Mouse (Mus musculus) cerebral cortex, adult 2 months (tissue): ENCODE results near the gene Arhgap6.

Experiments used
- WGBS: fragments of 180-500 bp; shearing (Covaris S2); methylation state at CpG from one replicate; pipeline ENCODE4 v1.1.7; 2018; 5-methylcytosine and 5-hydroxymethylcytosine counted together

The Arhgap6 gene

DNA sequence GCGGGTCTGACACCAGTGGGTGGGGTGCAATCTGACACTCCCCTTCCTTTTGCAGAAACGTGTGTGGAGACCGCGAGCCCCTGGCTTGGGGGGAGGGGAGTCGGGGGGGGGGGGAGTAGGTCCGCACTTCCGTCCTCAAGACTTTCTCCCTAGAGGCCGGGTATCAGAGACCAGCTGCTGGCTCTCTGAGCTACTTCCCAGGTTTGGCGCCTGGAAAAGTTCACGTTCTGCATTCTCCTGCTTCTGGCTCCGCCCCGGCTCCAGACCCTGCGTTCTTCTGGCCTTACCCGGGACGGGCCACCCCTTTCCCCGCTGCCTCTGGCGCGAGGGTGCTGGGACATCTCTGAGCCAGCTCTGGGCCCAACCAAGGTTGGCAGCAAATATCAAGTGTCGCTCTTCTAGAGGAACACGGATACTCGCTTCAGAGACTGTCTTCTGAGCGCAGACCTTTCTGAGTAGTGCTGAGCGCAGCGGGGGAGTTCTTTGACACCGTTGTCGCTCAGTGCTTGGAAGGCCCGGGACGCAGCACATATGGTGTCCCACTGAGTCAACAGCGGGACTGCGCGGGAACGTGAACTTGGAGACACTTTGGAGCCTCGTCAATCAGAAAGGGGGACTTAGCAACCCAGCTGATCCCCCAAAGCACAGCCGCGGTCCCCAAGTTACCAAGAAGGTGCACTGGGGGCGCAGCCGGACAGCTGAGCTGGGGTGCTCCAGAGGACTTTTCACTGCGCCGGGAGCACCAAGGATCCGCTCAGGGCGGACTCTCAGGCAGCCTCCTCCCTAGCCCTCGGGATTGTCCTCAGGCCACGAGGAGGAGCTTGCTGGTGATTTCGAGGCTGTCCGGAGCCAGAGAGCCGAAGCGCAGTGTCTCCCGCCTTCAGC, at the start of gene Arhgap6:
Gene Arhgap6 (plus strand): TSS at position 126 of the 885 bp plus-strand sequence.
- 7% methylated on average over 45 of the region's 48 CpGs for WGBS

DNA sequence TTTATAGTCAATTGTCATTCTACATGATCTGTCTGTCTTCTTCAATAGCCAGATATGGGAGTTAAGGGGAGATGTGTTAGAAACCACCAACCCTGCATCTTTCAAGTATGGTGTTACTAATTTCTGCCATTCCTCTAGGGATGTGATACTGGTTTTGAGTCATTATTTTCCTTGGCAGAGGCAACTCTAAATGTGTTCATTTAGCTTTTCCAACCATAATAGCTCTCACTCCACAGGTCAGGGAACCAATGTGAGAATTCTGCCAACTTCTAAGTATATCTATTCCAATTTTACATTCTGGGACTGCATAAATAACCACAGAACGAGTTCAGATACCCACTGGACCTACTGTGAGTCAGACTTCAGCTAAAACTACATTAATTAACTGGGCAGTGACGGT, 47.9 kb upstream of the Arhgap6 start:
- 47% methylated on average over 2 of the region's 2 CpGs for WGBS

DNA sequence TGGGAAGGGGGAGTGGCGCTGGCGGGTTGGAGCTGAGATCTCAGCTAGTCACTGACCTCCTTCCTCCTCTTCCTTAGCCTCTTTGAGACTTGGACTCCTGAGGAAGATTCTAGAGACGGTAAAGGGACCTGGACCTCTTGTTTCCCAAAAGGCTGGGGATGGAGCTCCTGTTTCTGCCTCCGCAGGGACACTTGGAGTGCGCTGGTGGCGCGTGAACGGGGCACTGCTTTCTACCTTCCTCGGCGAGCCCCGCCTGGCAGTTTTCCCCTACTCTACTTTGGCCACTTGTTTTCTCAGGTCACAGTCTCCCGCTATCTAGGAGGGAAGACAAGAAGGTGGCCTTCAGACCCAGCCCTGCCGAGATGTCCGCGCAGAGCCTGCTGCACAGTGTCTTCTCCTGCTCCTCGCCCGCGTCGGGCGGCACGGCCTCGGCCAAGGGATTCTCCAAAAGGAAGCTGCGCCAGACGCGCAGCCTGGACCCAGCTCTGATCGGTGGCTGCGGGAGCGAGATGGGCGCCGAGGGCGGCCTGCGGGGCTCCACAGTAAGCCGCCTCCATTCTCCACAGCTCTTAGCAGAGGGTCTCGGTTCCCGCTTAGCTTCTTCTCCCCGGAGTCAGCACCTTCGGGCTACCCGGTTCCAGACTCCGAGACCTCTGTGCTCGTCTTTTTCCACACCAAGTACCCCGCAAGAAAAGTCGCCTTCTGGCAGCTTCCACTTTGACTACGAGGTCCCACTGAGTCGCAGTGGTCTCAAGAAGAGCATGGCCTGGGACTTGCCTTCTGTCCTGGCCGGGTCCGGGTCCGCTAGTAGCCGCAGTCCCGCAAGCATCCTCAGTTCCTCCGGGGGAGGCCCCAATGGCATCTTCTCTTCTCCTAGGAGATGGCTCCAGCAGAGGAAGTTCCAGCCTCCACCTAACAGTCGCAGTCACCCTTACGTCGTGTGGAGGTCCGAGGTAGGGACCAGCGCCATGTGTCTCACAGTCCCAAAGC, 1.3 kb downstream of the Arhgap6 start:
- 4% methylated on average over 53 of the region's 55 CpGs for WGBS

- 62% methylated on average over 2 of the region's 2 CpGs for WGBS
Observed at GRCm38 (mm10) chrX:168804677-168805076, 9.8 kb downstream of the Arhgap6 start.

DNA sequence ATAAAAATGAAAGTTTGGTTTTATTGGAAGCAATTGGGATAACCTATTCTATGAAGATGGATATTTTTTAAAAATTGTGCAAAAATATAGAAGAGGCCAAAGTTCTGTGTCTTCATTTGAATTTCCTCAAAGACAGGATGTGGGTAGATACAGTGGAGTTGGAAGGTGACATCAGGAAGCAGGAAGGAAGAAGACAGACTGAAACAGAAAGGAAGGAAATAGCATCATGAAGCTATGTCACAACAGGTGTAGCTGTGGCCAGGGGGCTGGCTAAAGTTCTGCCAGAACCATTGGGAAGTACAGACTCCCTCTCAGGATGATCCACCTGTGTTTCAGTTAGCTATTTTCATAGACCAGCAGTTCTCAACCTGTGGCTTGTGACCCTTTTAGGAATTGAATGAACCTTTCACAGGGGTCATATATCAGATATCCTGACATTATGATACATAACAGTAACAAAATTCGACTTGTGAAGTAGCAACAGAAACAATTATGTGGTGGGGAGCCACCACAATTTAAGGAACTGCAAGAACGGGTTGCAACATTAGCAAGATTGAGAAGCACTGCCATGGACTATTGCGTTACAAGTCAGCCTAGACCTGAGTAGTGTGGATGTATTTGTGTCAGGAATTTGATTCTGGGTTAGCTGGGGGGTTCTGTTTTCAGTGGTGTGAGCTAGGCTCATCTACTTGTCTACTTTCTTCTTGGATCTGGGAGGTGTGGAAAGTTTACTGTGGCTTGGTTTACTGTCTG, 15.8 kb downstream of the Arhgap6 start:
- 74% methylated on average over 3 of the region's 3 CpGs for WGBS

DNA sequence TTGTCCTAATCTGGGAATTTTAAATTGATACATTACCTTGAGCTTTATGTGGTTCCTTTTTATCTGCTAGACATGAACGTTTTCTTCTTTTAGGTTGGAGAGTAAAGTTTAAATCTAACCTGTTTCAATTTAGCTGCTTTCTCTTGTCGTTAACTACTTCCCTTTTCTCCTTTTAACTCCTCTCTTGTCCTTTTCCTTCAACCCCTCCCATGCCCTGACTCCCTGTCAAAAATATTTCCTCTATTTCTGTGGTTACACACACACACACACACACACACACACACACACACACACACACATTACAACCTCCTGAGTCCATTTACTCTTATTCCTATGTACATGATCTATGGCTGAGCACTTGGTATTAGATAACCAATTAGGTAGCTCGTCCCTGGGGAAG, 24.0 kb downstream of the Arhgap6 start:
- 72% methylated on average over 3 of the region's 3 CpGs for WGBS

DNA sequence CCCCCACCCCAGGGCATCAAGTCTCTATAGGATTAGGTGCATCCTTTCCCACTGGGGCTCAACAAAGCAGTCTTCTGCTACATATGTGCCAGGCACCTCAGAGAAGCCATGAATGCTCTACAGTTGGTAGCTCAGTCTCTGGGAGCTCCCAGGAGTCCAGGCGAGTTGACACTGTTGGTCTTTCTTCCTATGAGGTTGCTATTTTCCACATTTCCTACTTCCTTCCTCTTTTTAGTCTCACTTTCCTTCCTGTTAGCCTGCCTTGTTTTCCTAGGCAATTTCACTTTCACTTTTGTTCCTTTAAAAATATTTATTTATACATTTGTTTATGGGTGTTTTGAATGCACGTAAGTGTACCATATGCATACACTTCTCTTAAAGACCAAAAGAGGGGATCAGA, 29.3 kb downstream of the Arhgap6 start:
- WGBS, result 75% methylated on average over 2 of the region's 2 CpGs

- WGBS, result 76% methylated on average over 5 of the region's 5 CpGs
Observed at GRCm38 (mm10) chrX:168832343-168832742, 37.4 kb downstream of the Arhgap6 start.

DNA sequence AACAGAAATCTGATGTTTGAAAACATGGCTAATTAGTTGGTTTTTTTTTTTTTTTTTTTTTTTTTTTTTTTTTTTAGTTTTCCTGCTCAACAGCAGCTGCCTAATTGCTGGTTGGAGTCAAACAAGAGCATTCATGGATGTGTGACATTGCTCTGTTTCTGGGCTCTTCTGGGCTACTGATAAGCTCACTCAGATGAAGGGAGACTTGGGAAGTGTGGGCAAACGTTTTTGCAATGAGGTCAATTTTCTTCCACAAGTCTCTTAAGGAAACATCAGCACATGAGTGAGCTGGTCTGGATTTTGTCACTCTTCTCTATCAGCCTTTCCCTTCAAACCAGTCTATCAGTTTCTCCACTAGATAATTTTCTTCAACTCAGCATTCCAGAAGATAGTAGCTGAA, 79.8 kb downstream of the Arhgap6 start:
- WGBS, result 27% methylated on average over 1 of the region's 1 CpGs

DNA sequence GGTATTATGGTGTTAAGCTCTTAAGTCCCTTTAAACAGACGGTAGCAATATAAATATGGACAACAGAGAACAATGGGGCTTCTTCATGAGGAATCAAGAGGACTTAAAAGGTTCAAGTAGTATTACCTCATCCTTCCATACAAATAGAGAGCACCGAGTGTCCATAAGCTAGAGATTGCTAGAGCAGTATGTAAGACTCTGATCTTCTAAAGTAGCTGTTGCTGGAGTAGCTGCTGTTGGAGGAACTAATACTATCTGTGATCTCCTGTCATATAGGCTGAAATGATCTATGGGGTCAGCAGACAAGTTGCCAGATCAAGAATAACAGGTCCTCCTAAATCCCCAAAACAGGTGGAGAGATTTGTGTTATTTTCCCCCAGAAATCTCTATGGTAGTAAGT, 108.7 kb downstream of the Arhgap6 start:
- 84% methylated on average over 2 of the region's 2 CpGs for WGBS

DNA sequence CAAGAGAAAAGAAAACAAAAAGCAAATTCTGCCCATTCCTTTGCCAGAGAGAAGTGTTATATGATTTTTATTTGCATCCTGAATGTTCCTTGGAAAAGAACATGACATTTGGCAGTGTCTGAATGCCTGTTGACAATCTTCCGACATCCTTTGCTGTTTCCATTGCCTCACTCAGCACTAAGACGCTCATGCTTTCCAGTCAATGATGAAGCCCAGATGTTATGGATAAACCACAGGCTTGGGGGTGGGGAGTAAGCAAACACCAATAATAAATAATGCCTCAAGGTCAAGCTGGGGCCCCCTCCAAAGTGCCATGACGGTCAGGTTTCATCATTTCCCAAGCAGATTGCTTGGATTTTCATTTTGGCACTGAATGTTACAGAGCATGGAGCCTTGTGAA, 109.2 kb downstream of the Arhgap6 start:
- WGBS, result 83% methylated on average over 3 of the region's 3 CpGs

- WGBS, result 41% methylated on average over 2 of the region's 2 CpGs
Observed at GRCm38 (mm10) chrX:168907586-168907985, 112.7 kb downstream of the Arhgap6 start.

- 78% methylated on average over 2 of the region's 2 CpGs for WGBS
Observed at GRCm38 (mm10) chrX:168920942-168921341, 126.0 kb downstream of the Arhgap6 start.

DNA sequence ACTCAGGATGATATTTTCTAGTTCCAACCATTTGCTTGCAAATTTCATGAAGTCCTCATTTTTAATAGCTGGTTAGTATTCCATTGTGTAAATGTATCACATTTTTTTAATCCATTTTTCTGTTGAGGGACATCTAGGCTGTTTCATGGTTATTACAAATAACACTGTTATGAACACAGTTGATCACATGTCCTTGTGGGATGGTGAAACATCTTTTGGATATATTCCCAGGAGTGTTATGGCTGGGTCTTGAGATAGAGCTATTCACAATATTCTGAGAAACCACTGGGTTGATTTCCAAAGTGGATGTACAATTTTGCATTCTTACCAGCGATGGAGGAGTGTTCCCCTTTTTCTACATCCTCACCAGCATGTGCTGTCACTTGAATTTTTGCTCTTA, 137.5 kb downstream of the Arhgap6 start:
- WGBS, result 70% methylated on average over 1 of the region's 1 CpGs

GRCm38 (mm10) chrX:168935447-168935846, 140.5 kb downstream of the Arhgap6 start:
- WGBS, result 6% methylated on average over 3 of the region's 3 CpGs

GRCm38 (mm10) chrX:168937941-168938340, 143.0 kb downstream of the Arhgap6 start:
- 34% methylated on average over 4 of the region's 4 CpGs for WGBS

DNA sequence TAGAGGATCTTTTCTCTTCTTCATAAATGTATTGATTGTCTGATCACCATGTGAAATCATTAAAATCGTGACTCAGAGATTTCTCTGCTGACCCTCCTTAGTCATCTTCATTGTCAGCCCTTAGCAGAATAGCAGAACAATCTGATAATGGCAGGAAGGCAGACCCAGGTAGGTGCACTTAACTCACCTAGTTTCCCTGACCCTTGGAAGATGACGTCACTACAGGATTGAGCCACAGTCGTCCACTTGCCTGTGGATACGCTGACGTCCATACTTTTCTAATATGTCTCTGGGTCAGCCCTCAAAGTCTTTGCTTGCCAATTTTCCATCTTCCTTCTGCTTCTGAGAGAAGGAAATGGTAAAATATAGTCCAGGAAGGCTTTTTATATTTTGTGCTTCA, 146.8 kb downstream of the Arhgap6 start:
- 79% methylated on average over 5 of the region's 5 CpGs for WGBS

DNA sequence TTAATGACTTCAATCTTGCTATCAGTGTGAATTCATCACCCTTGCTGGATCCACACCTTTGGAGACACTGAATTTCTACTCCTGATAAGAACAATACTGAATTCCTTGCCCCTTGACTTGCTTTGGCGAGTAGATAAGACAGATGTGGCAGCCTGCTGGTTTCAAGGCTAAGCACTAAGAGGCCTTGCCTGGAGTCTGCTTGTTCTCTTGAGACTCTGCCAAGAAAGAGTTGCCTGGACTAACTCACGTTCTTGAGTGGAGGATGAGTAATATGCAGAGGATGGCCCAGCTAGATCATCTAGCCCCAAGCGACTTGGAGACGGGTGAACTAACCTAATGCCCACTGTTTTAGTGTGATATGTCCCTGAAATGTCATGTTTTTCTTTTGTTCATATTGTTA, 148.3 kb downstream of the Arhgap6 start:
- 79% methylated on average over 4 of the region's 4 CpGs for WGBS

DNA sequence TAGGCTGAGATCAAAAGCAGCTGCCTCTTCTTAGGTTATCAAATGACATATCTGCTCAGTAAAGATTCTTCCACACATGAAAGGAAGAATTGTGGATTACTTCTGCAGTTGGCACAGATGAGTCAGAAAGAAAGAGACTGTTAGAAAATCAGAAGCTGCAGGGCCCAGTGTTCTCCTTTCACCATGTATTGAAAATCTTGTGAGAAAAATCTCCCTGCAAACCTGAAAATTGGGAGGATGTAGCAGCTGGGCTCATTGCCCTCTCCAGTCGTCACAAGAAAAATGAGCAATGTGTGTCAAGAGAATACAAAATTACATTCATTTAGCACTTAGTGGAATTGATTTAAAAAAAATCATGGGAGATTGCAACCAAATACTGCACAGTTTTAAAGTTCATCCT, 180.5 kb downstream of the Arhgap6 start:
- WGBS, result 26% methylated on average over 1 of the region's 1 CpGs

DNA sequence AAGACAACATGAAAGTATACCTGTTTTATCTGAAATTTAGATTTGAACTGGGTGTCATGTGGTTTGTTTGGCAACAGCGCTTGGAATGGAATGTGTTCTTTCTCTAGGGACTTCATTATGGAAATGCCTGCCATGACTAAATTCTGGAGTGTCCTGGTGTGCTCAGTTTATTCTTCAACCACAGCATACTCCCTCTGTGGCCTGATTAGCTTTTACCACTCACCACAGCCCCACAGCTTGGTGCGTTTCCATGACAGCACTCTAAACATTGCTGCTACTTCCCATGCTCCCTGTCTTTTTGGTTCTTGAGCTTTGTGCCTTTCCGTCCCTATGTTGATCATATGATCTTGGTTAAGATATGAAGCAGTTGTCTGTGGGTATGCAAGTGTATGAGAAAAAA, 182.9 kb downstream of the Arhgap6 start:
- 61% methylated on average over 3 of the region's 3 CpGs for WGBS

DNA sequence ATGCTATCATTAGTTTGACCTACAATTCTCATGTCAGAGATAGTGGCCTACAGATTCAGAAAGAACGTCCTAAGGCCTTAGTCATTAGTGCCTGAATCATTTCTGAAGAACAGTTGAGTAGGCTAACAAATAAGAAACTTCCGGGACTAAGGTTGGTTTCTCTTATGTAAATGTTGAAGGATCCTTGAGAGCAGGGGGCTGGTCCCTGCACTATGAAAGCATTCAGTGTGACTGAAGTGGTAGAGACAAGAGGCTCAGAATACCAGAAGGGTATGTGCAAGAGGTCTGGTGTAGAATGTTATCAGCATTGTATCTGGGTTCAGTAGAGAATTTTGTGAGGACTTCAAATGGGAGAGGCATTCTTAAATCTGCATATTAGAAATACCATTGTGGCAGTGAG, 185.5 kb downstream of the Arhgap6 start:
- WGBS, result 83% methylated on average over 2 of the region's 2 CpGs

GRCm38 (mm10) chrX:169007066-169007465, 212.2 kb downstream of the Arhgap6 start:
- WGBS, result 68% methylated on average over 1 of the region's 1 CpGs
